Mouse (Mus musculus) kidney, postnatal 4 days (tissue): ENCODE measurements around the gene Ptges3.
"Not testable (repeated sequence)": the region's sequence is repeated elsewhere in the genome, so short reads cannot be mapped to it uniquely, and the experiment has no call there.

Experiments
- DNase-seq, 2 experiments: peaks; one replicate each; pipeline ENCODE4 v3.0.0; 2021; ENCODE audit warnings: mixed read lengths in 2 of 2

Gene Ptges3

GRCm38 (mm10) chr10:128058601-128059151 lies at the start of gene Ptges3:
Gene Ptges3 (plus strand): TSS chr10:128058954.
- DNase-seq: peak; percentile 99 to 100

GRCm38 (mm10) chr10:128009735-128010134 lies 49.0 kb upstream of the Ptges3 start:
- no peak for DNase-seq

- DNase-seq: peak; percentile 82 to 89
These were observed 43.5 kb upstream of the Ptges3 start, which contains the start of gene Prim1 for GRCm38 (mm10) chr10:128015068-128015934. Gene Prim1 (plus strand): TSS chr10:128015168.

DNA sequence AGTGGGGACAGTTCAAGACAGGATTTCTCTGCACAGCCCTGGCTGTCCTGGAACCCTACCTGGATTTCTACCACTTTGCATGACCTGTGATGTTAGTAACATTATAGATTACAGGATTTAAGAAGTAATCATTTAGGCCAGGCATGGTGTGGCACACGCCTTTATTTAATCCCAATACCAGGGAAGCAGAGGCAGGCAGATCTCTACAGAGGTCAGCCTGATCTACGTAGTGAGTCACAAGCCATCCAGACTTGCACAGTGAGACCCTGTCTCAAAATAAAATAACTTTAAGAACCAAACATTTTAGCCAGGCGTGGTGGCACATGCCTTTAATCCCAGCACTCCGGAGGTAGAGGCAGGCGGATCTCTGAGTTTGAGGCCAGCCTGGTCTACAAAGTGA lies 36.6 kb upstream of the Ptges3 start:
- DNase-seq: no peak

GRCm38 (mm10) chr10:128023496-128023895 lies 35.3 kb upstream of the Ptges3 start:
- no peak for DNase-seq

- no peak for DNase-seq
These were observed 28.8 kb upstream of the Ptges3 start for GRCm38 (mm10) chr10:128029931-128030330.

DNA sequence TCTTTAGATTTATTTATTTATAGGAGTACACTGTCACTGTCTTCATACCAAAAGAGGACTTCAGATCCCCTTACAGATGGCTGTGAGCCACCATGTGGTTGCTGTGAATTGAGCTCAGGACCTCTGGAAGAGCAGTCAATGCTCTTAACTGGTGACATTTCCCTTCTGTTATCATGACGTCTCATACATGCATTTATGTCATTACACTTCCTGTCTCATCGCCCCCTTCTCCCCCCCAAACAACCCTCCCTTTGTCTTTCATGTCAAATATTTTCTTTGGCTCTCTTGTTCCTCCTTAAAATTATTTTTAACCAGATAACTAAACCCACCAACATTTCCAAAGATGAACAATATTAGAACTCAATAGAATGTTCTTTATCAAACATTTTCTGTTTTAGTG lies 27.9 kb upstream of the Ptges3 start:
- DNase-seq: peak in 1 of 2 experiments; percentile 28

DNA sequence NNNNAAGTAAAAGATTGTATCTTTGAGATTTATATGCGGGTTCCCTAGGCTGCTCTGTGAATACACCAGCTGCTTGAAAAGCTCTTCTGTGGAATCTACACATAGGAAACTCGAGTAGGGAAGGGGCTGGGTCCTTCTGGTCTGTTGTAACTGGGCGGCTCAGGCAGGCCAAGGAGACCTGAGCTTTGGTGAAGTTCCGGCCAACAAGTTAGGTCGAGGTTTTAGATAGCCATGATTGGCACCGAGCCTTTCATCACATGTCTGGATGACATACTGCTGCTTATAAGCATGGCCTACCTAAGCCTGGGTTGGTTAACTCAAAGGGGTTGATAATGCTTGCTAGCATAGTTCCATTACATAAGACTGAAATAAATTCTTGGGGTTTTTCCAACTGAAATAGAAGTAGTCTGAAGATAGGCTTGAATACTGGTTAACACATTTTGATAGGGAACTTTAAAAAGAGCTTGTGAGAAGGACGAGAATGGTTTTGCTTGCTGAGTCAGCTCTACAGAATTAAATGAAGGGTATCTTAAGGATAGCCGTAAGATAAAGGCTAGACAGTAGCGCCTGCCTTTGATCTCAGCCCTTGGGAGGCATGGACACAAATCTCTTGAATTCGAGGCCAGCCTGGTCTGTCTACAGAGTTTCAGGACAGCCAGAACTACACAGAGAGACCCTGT lies 21.9 kb upstream of the Ptges3 start:
- peak; percentile 53 to 66 for DNase-seq

GRCm38 (mm10) chr10:128037921-128038320 lies 20.8 kb upstream of the Ptges3 start:
- DNase-seq: no peak

DNA sequence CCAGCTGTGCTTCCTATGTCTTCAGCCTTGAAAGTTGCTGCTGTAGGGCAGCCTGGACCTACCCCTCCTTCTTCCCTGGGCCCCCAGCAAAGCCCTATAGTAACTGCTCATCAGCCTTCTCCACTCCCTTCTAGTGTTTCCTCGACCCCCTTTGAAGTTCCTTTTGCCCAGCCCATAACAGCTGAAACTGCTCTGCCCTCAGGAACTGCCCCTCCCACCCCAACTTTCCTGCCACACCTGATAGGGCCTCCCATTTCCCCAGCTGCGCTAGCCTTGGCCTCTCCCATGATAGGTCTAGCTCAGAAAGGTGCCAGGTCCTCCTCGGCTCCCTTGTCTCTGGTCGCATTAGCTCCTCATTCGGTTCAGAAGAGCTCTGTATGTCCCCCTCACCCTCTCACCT lies 19.6 kb upstream of the Ptges3 start:
- no peak for DNase-seq

DNA sequence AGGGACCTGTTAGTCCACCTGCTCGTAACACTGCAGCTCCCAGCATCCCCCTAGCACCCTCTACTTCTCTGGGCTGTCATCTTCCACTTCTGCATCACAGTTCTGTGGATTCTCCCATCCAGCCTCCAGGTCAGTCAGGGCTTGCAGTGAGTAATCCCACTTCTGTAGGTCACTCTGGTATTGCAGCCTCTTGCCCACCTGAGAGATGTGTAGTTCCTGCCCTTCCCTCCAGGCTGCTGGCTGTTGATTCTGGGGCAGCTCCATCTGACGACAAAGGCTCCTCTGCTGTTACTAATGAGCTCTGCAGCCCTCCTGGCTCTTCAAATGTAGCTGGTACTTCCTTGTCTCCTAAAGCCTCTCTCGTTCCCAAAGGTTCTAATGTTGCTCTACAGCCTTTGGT lies 18.9 kb upstream of the Ptges3 start:
- DNase-seq: no peak

- DNase-seq: no peak
These were observed 18.5 kb upstream of the Ptges3 start for GRCm38 (mm10) chr10:128040293-128040692.

GRCm38 (mm10) chr10:128041636-128042035 lies 17.1 kb upstream of the Ptges3 start:
- DNase-seq: no peak

GRCm38 (mm10) chr10:128042466-128042865 lies 16.3 kb upstream of the Ptges3 start:
- DNase-seq: no peak

- DNase-seq: no peak
These were observed 15.5 kb upstream of the Ptges3 start for GRCm38 (mm10) chr10:128043041-128043835.

GRCm38 (mm10) chr10:128048157-128048556 lies 10.6 kb upstream of the Ptges3 start:
- DNase-seq: no peak

- no peak for DNase-seq
These were observed 9.0 kb upstream of the Ptges3 start for GRCm38 (mm10) chr10:128049741-128050140.

- DNase-seq: no peak
These were observed 8.4 kb upstream of the Ptges3 start for GRCm38 (mm10) chr10:128050355-128050754.

DNA sequence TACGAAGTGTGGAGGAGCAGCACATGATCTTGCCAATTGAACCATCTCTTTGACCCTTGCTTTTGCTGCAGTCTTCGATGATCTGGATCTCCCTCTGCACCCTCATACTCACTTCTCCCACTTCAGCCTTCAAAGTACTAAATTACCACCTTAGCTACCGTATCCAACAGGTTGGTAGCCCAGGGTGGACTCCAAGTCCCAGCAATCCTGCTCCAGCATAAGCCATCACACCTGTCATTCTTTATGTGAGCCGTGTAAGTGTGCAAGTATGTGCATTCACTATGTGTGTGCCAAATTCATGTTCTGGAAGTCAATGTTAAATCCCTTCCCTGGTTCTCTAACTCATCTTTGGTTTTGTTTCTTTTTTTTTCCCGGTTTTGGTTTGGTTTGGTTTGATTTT lies 7.2 kb upstream of the Ptges3 start:
- no peak for DNase-seq

DNA sequence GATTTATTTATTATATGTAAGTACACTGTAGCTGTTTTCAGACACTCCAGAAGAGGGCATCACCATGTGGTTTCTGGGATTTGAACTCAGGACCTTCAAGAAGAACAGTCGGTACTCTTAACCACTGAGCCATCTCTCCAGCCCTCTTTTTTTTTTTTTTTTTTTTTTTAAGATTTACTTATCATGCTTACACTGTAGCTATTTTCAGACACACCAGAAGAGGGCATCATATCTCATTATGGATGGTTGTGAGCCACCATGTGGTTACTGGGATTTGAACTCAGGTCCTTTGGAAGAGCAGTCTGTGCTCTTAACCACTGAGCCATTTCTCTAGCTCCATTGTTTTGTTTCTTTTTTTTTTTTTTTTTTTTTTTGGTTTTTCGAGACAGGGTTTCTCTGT lies 6.6 kb upstream of the Ptges3 start:
- DNase-seq: not testable (repeated sequence)

- no peak for DNase-seq
These were observed 5.8 kb upstream of the Ptges3 start for GRCm38 (mm10) chr10:128053001-128053400.

- DNase-seq: no peak
These were observed 570 bp upstream of the Ptges3 start for GRCm38 (mm10) chr10:128058184-128058583.
